Mouse (Mus musculus) myocyte (in vitro differentiated cells): ENCODE measurements at regions not wholly inside any gene's neighbourhood (a gene's known extent, or its start where the extent isn't known, plus 50 kb on each side); places are given as distances from the start of the nearest gene placed in this dataset.

Experiments
- H3K27me3 ChIP-seq: one replicate; pipeline ENCODE4 v1.6.1; 2011; ENCODE audit not compliant: control insufficient read depth, insufficient read depth, insufficient read length
- H3K36me3 ChIP-seq: one replicate; pipeline ENCODE4 v1.6.1; 2011; ENCODE audit not compliant: control insufficient read depth, insufficient read depth
- H3K4me2 ChIP-seq: one replicate; pipeline ENCODE4 v1.6.1; 2011; ENCODE audit warnings: low read depth, control low read depth
- H3K4me3 ChIP-seq: one replicate; pipeline ENCODE4 v1.5.1; 2011; ENCODE audit warnings: mild to moderate bottlenecking, control low read depth, moderate library complexity
- H3K79me2 ChIP-seq: one replicate; pipeline ENCODE4 v1.6.1; 2011; ENCODE audit not compliant: control insufficient read depth, insufficient read depth
- H3ac ChIP-seq: one replicate; pipeline ENCODE4 v1.6.1; 2011; ENCODE audit not compliant: control insufficient read depth, insufficient read length
- CEBPB ChIP-seq: IDR thresholded peaks from 2 replicates; pipeline ENCODE4 v1.6.1; 2011; ENCODE audit warnings: mild to moderate bottlenecking, moderate library complexity; ENCODE audit not compliant: poor library complexity, insufficient read depth, severe bottlenecking
- E2F4 ChIP-seq: IDR thresholded peaks from one replicate; pipeline ENCODE4 v1.6.1; 2011; ENCODE audit warnings: mild to moderate bottlenecking, control low read depth, moderate library complexity; ENCODE audit not compliant: insufficient read depth
- MAX ChIP-seq: IDR thresholded peaks from one replicate; pipeline ENCODE4 v1.6.1; 2011; ENCODE audit warnings: low read depth, mild to moderate bottlenecking, control low read depth
- MYOD1 ChIP-seq, 3 experiments: IDR thresholded peaks; one replicate each; pipeline ENCODE4 v1.6.1; 2011; ENCODE audit warnings: control low read depth in 2 of 3, low read depth in 2 of 3, mild to moderate bottlenecking in 2 of 3, moderate library complexity in 1 of 3; ENCODE audit not compliant: insufficient read length in 2 of 3, control insufficient read depth in 1 of 3
- MYOG ChIP-seq, 3 experiments: IDR thresholded peaks; one replicate each; pipeline ENCODE4 v1.6.1; 2011; ENCODE audit warnings: control low read depth in 2 of 3, low read depth in 2 of 3, mild to moderate bottlenecking in 2 of 3; ENCODE audit not compliant: insufficient read length in 2 of 3, control insufficient read depth in 1 of 3, insufficient read depth in 1 of 3
- POLR2A ChIP-seq: IDR thresholded peaks from one replicate; pipeline ENCODE4 v1.6.1; 2011; ENCODE audit warnings: low read depth, mild to moderate bottlenecking, control low read depth, moderate library complexity; ENCODE audit not compliant: insufficient read length
- POLR2AphosphoS2 ChIP-seq: IDR thresholded peaks from one replicate; pipeline ENCODE4 v1.6.1; 2011; ENCODE audit warnings: low read depth, control low read depth; ENCODE audit not compliant: insufficient read length
- REST ChIP-seq: IDR thresholded peaks from one replicate; pipeline ENCODE4 v1.6.1; 2011; ENCODE audit warnings: mild to moderate bottlenecking, control low read depth, moderate library complexity; ENCODE audit not compliant: insufficient read depth, insufficient read length
- SRF ChIP-seq: IDR thresholded peaks from one replicate; pipeline ENCODE4 v1.6.1; 2011; ENCODE audit warnings: low read depth; ENCODE audit not compliant: control insufficient read depth, insufficient read length
- TCF12 ChIP-seq: IDR thresholded peaks from one replicate; pipeline ENCODE4 v1.6.1; 2011; ENCODE audit warnings: mild to moderate bottlenecking, control low read depth; ENCODE audit not compliant: poor library complexity, insufficient read depth, severe bottlenecking
- TCF3 ChIP-seq: IDR thresholded peaks from one replicate; pipeline ENCODE4 v1.6.1; 2011; ENCODE audit warnings: low read depth, control low read depth; ENCODE audit not compliant: insufficient read length
- USF1 ChIP-seq: IDR thresholded peaks from one replicate; pipeline ENCODE4 v1.6.1; 2011; ENCODE audit warnings: low read depth, mild to moderate bottlenecking, control low read depth, moderate library complexity

DNA sequence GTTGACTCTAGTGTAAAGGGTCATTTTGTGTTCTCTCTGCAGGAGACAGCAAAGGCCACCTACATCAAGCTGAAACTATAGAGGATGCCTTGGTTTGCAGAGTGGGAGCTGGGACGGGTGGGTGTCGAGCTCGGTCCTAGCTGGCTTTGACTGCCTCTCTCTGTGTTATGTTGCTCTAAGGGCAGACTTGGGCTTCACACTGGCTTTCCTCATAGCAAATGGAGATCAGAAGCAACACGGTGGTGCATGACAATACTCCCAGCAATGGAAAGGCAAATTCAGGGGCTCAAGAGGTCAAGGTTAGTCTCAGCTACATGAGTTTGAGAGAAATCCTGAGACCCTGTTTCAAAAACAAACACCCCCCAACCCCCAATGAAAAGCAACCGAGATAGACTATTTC is 122.1 kb downstream of the Evx1 start:
- no peaks in the 10 kb centered on the region for H3K36me3 ChIP-seq
- TF ChIP-seq TCF3 (no peak), MAX (no peak), TCF12 (no peak), CEBPB (no peak), USF1 (no peak), POLR2A (no peak), MYOG (IDR thresholded peaks at IDR 0.05; ENCODE audit: control insufficient read depth in 1 of 3, insufficient read depth in 1 of 3, insufficient read length in 2 of 3, low read depth in 2 of 3) (no peak), REST (no peak), MYOD1 (IDR thresholded peaks at IDR 0.05; ENCODE audit: control insufficient read depth in 1 of 3, insufficient read length in 2 of 3, low read depth in 2 of 3) (no peak), SRF (no peak), E2F4 (no peak), POLR2AphosphoS2 (no peak)
- H3ac ChIP-seq, result no peak overlapping the region
- H3K4me3 ChIP-seq, result no peak overlapping the region
- H3K4me2 ChIP-seq, result no peak overlapping the region
- H3K27me3 ChIP-seq, result no peaks in the 10 kb centered on the region
- H3K79me2 ChIP-seq, result no peaks in the 10 kb centered on the region

- Histone ChIP-seq H3K4me2 (no peak overlapping the region), H3K27me3 (no peaks in the 10 kb centered on the region), H3ac (no peak overlapping the region), H3K4me3 (no peak overlapping the region), H3K36me3 (no peaks in the 10 kb centered on the region), H3K79me2 (no peaks in the 10 kb centered on the region)
- TF ChIP-seq CEBPB (no peak), POLR2AphosphoS2 (no peak), MYOD1 (IDR thresholded peaks at IDR 0.05; ENCODE audit: control insufficient read depth in 1 of 3, insufficient read length in 2 of 3, low read depth in 2 of 3) (no peak), TCF12 (no peak), MAX (no peak)
Observed at GRCm38 (mm10) chr6:52438366-52438765, 125.1 kb downstream of the Evx1 start.

DNA sequence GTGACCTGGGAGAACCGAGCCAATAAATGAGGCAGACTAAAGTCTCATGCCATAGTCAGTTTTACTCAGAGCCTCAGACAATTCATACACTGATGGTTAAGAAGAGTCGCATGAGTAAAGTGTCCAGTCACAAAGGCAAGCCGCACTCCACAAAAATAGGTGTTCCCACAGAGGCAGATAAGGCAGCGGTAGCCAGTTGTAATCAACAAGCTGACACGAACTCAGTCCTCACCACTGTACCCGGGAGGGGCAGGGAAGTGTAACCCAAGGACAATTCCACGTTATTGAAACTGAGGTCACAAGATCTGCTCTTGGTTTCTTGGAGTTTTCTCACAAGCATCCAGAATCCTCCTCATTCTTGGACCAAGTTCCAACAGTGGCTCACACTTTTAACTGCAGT is 125.9 kb downstream of the Evx1 start:
- H3K4me2 ChIP-seq, result no peak overlapping the region
- no peaks in the 10 kb centered on the region for H3K79me2 ChIP-seq
- no peak for TF ChIP-seq REST
- TF ChIP-seq TCF3, result no peak
- no peak for TF ChIP-seq MAX
- no peak for TF ChIP-seq CEBPB
- TF ChIP-seq E2F4, result no peak
- TF ChIP-seq MYOG (IDR thresholded peaks at IDR 0.05; ENCODE audit: control insufficient read depth in 1 of 3, insufficient read depth in 1 of 3, insufficient read length in 2 of 3, low read depth in 2 of 3), result no peak
- no peak for TF ChIP-seq POLR2AphosphoS2
- no peak for TF ChIP-seq TCF12
- TF ChIP-seq USF1, result no peak
- TF ChIP-seq POLR2A, result no peak
- TF ChIP-seq MYOD1 (IDR thresholded peaks at IDR 0.05; ENCODE audit: control insufficient read depth in 1 of 3, insufficient read length in 2 of 3, low read depth in 2 of 3), result no peak
- no peak for TF ChIP-seq SRF
- H3K4me3 ChIP-seq, result no peak overlapping the region
- H3ac ChIP-seq, result no peak overlapping the region
- no peaks in the 10 kb centered on the region for H3K27me3 ChIP-seq
- no peaks in the 10 kb centered on the region for H3K36me3 ChIP-seq

GRCm38 (mm10) chr6:52440160-52440559 is 126.9 kb downstream of the Evx1 start:
- Histone ChIP-seq H3K36me3 (no peaks in the 10 kb centered on the region), H3ac (no peak overlapping the region), H3K4me2 (no peak overlapping the region), H3K79me2 (no peaks in the 10 kb centered on the region), H3K4me3 (no peak overlapping the region), H3K27me3 (no peaks in the 10 kb centered on the region)
- no peak for TF ChIP-seq MAX
- no peak for TF ChIP-seq REST
- no peak for TF ChIP-seq POLR2A
- no peak for TF ChIP-seq MYOG (IDR thresholded peaks at IDR 0.05; ENCODE audit: control insufficient read depth in 1 of 3, insufficient read depth in 1 of 3, insufficient read length in 2 of 3, low read depth in 2 of 3)
- no peak for TF ChIP-seq CEBPB
- TF ChIP-seq USF1, result no peak
- no peak for TF ChIP-seq SRF
- TF ChIP-seq MYOD1 (IDR thresholded peaks at IDR 0.05; ENCODE audit: control insufficient read depth in 1 of 3, insufficient read length in 2 of 3, low read depth in 2 of 3), result no peak
- no peak for TF ChIP-seq TCF12
- TF ChIP-seq POLR2AphosphoS2, result no peak
- TF ChIP-seq TCF3, result no peak
- TF ChIP-seq E2F4, result no peak

- H3K4me2 ChIP-seq, result no peak overlapping the region
- no peaks in the 10 kb centered on the region for H3K79me2 ChIP-seq
- no peaks in the 10 kb centered on the region for H3K36me3 ChIP-seq
- TF ChIP-seq POLR2A (no peak), REST (no peak), POLR2AphosphoS2 (no peak), TCF12 (no peak), CEBPB (no peak), SRF (no peak), MAX (no peak), MYOD1 (IDR thresholded peaks at IDR 0.05; ENCODE audit: control insufficient read depth in 1 of 3, insufficient read length in 2 of 3, low read depth in 2 of 3) (no peak), MYOG (IDR thresholded peaks at IDR 0.05; ENCODE audit: control insufficient read depth in 1 of 3, insufficient read depth in 1 of 3, insufficient read length in 2 of 3, low read depth in 2 of 3) (no peak), E2F4 (no peak), USF1 (no peak), TCF3 (no peak)
- no peaks in the 10 kb centered on the region for H3K27me3 ChIP-seq
- no peak overlapping the region for H3K4me3 ChIP-seq
- no peak overlapping the region for H3ac ChIP-seq
Observed at GRCm38 (mm10) chr6:52443112-52443984, 130.1 kb downstream of the Evx1 start.
